Mouse (Mus musculus) hindbrain, embryonic 14.5 days (tissue): ENCODE measurements around the gene Atp1b2. TPM values are rescaled to one million over a fixed set of nuclear protein-coding genes. Genes with fewer than 3 reads are reported as not detected.
A peak's percentile ranks its signal among the peaks of the same experiment; 100 is the strongest.

Source experiments
- ATAC-seq: fragments of 200-750 bp; cut with Nextera tagmentation; 2 replicates; pipeline ENCODE4 v1.8.0; 2017; ENCODE audit warnings: moderate number of reproducible peaks, mild to moderate bottlenecking, moderate TSS enrichment, moderate library complexity; ENCODE audit not compliant: low FRiP score
- DNase-seq: peaks from one replicate; pipeline ENCODE4 v3.0.0-alpha.2; 2015; ENCODE audit warnings: low spot score
- H3K27ac ChIP-seq: fragments of 300-500 bp; sonication (generic); 2 replicates; pipeline ENCODE4 v1.5.1; 2014; ENCODE audit warnings: mild to moderate bottlenecking, moderate library complexity
- H3K27me3 ChIP-seq: fragments of 300-500 bp; sonication (generic); 2 replicates; pipeline ENCODE4 v1.6.1; 2014; ENCODE audit warnings: mild to moderate bottlenecking, low read length, mixed read lengths; ENCODE audit not compliant: control insufficient read depth, insufficient read depth
- H3K36me3 ChIP-seq: fragments of 300-500 bp; sonication (generic); replicated peaks from 2 replicates; pipeline ENCODE4 v1.6.1; 2014; ENCODE audit not compliant: control insufficient read depth, insufficient read depth
- H3K4me1 ChIP-seq: fragments of 300-500 bp; sonication (generic); replicated peaks from 2 replicates; pipeline ENCODE4 v1.6.1; 2014; ENCODE audit warnings: antibody characterized with exemption, low read length, mixed read lengths; ENCODE audit not compliant: control insufficient read depth, insufficient read depth
- H3K4me2 ChIP-seq: fragments of 300-500 bp; sonication (generic); replicated peaks from 2 replicates; pipeline ENCODE4 v1.6.1; 2014; ENCODE audit warnings: mild to moderate bottlenecking, moderate library complexity
- H3K4me3 ChIP-seq: fragments of 300-500 bp; sonication (generic); replicated peaks from 2 replicates; pipeline ENCODE4 v1.5.1; 2014; ENCODE audit warnings: mild to moderate bottlenecking, low read length
- H3K9ac ChIP-seq: fragments of 300-500 bp; sonication (generic); 2 replicates; pipeline ENCODE4 v1.6.1; 2014
- H3K9me3 ChIP-seq: fragments of 300-500 bp; sonication (generic); 2 replicates; pipeline ENCODE4 v1.6.1; 2016; ENCODE audit warnings: low read length; ENCODE audit not compliant: control insufficient read depth
- WGBS: fragments of 180-500 bp; shearing (Covaris S2); extraction: QIAGEN DNeasy Blood & Tissue Kit; methylation state at CpG from one replicate; pipeline ENCODE4 v1.1.7; 2014; 5-methylcytosine and 5-hydroxymethylcytosine counted together
- polyA plus RNA-seq: library from polyadenylated mRNA; unstranded; fragments of >200 nt; fragmentation: Nextera tagmentation; extraction: Ambion mirVana; gene quantifications from 2 replicates; pipeline ENCODE4 v1.2.1, GENCODE M21; 2014

The Atp1b2 gene
- polyA plus RNA-seq, 1 experiment from 2014 or later, result 72.1 TPM

GRCm38 (mm10) chr11:69585718-69586325 is 19.9 kb downstream of the Atp1b2 start:
- H3K27me3 ChIP-seq, result no peaks in the 10 kb centered on the region
- WGBS, result 81% methylated on average over 7 of the region's 7 CpGs
- no peak overlapping the region for H3K9ac ChIP-seq
- no peak overlapping the region for H3K27ac ChIP-seq
- H3K36me3 ChIP-seq, result peaks cover 42% of the 10 kb centered on the region
- peaks cover 9% of the 10 kb centered on the region for H3K4me1 ChIP-seq
- H3K9me3 ChIP-seq, result no peaks in the 10 kb centered on the region
- H3K4me3 ChIP-seq, result no peak overlapping the region
- no peak for ATAC-seq
- H3K4me2 ChIP-seq, result no peak overlapping the region
- DNase-seq, result no peak

GRCm38 (mm10) chr11:69584937-69585336 is 20.8 kb downstream of the Atp1b2 start:
- H3K4me2 ChIP-seq, result no peak overlapping the region
- no peaks in the 10 kb centered on the region for H3K27me3 ChIP-seq
- DNase-seq, result no peak
- no peak overlapping the region for H3K27ac ChIP-seq
- peaks cover 9% of the 10 kb centered on the region for H3K4me1 ChIP-seq
- no peak overlapping the region for H3K9ac ChIP-seq
- WGBS, result 96% methylated on average over 13 of the region's 13 CpGs
- ATAC-seq, result no peak
- no peak overlapping the region for H3K4me3 ChIP-seq
- peaks cover 33% of the 10 kb centered on the region for H3K36me3 ChIP-seq
- no peaks in the 10 kb centered on the region for H3K9me3 ChIP-seq

GRCm38 (mm10) chr11:69584008-69584407 is 21.7 kb downstream of the Atp1b2 start:
- DNase-seq, result no peak
- no peak for ATAC-seq

GRCm38 (mm10) chr11:69582230-69582805 is 23.4 kb downstream of the Atp1b2 start:
- Histone ChIP-seq H3K4me2 (peak overlapping the region; percentile 94), H3K9ac (peak overlapping the region; percentile 82), H3K27ac (no peak overlapping the region; the same call in 1 of the 2 replicates), H3K9me3 (no peaks in the 10 kb centered on the region), H3K4me3 (peak overlapping the region; percentile 78), H3K36me3 (peaks cover 7% of the 10 kb centered on the region), H3K4me1 (peaks cover 23% of the 10 kb centered on the region), H3K27me3 (no peaks in the 10 kb centered on the region)
- no peak for ATAC-seq
- DNase-seq, result no peak
- WGBS, result 54% methylated on average over 9 of the region's 9 CpGs

More at GRCm38 (mm10) chr11:69584008-69584407, 21.7 kb downstream of the Atp1b2 start:
- Histone ChIP-seq H3K9ac (no peak overlapping the region), H3K9me3 (no peaks in the 10 kb centered on the region), H3K27ac (no peak overlapping the region), H3K27me3 (no peaks in the 10 kb centered on the region), H3K4me1 (peaks cover 9% of the 10 kb centered on the region), H3K4me2 (no peak overlapping the region), H3K36me3 (peaks cover 24% of the 10 kb centered on the region), H3K4me3 (no peak overlapping the region)
- WGBS, result 87% methylated on average over 7 of the region's 7 CpGs

- peak overlapping the region; percentile 94 for H3K4me2 ChIP-seq
- H3K4me3 ChIP-seq, result peak overlapping the region; percentile 78
- H3K27me3 ChIP-seq, result no peaks in the 10 kb centered on the region
- H3K36me3 ChIP-seq, result 0 out of 2 replicates have a peak, but pooled peaks cover 4% of the 10 kb centered on the region
- 0% methylated on average over 8 of the region's 8 CpGs for WGBS
- DNase-seq (no peak), ATAC-seq (no peak)
- no peaks in the 10 kb centered on the region for H3K9me3 ChIP-seq
- peak overlapping the region; percentile 88 for H3K27ac ChIP-seq
- H3K9ac ChIP-seq, result peak overlapping the region; percentile 82
- peaks cover 28% of the 10 kb centered on the region for H3K4me1 ChIP-seq
These were observed 23.9 kb downstream of the Atp1b2 start for GRCm38 (mm10) chr11:69581814-69582213.

GRCm38 (mm10) chr11:69581147-69581688 is 24.5 kb downstream of the Atp1b2 start:
- 0 out of 2 replicates have a peak, but pooled peaks cover 4% of the 10 kb centered on the region for H3K36me3 ChIP-seq
- under 1% methylated on average over 36 of the region's 36 CpGs for WGBS
- peaks cover 29% of the 10 kb centered on the region for H3K4me1 ChIP-seq
- DNase-seq, result peak; percentile 95
- peak; percentile 79 for ATAC-seq
- peak overlapping the region; percentile 88 for H3K27ac ChIP-seq
- peak overlapping the region; percentile 78 for H3K4me3 ChIP-seq
- H3K4me2 ChIP-seq, result peak overlapping the region; percentile 94
- no peaks in the 10 kb centered on the region for H3K27me3 ChIP-seq
- H3K9ac ChIP-seq, result peak overlapping the region; percentile 82
- no peaks in the 10 kb centered on the region for H3K9me3 ChIP-seq

GRCm38 (mm10) chr11:69580572-69581146 is 25.1 kb downstream of the Atp1b2 start:
- ATAC-seq (peak; percentile 18), DNase-seq (peak; percentile 26)
- Histone ChIP-seq H3K27ac (peak overlapping the region; percentile 88), H3K36me3 (0 out of 2 replicates have a peak, but pooled peaks cover 10% of the 10 kb centered on the region), H3K4me2 (peak overlapping the region; percentile 94), H3K9me3 (no peaks in the 10 kb centered on the region), H3K4me3 (peak overlapping the region; percentile 78), H3K9ac (peak overlapping the region; percentile 82), H3K4me1 (peaks cover 29% of the 10 kb centered on the region), H3K27me3 (no peaks in the 10 kb centered on the region)
- WGBS, result under 1% methylated on average over 25 of the region's 25 CpGs

- H3K4me3 ChIP-seq, result peak within 1 kb of the TSS; percentile 78
- no peaks in the 10 kb centered on the region for H3K27me3 ChIP-seq
- WGBS, result under 1% methylated on average over 13 of the region's 13 CpGs
- peak within 1 kb of the TSS; percentile 88 for H3K27ac ChIP-seq
- ATAC-seq, result peak; percentile 68
- peak; percentile 89 for DNase-seq
- H3K9me3 ChIP-seq, result no peaks in the 10 kb centered on the region
- H3K4me2 ChIP-seq, result peak within 1 kb of the TSS; percentile 94
- peaks cover 29% of the 10 kb centered on the region for H3K4me1 ChIP-seq
- 0 out of 2 replicates have a peak, but pooled peaks cover 13% of the 10 kb centered on the region for H3K36me3 ChIP-seq
- H3K9ac ChIP-seq, result peak within 1 kb of the TSS; percentile 82
These were observed 25.6 kb downstream of the Atp1b2 start, which contains the start of the genes Wrap53 and Trp53 for GRCm38 (mm10) chr11:69580091-69580514. TSS of gene Wrap53 (minus strand) at chr11:69580255. TSS of gene Trp53 (plus strand) at chr11:69580359.
